Mouse (Mus musculus): ENCODE measurements around the gene Myadml2. TPM values are rescaled to one million over a fixed set of nuclear protein-coding genes. Genes with fewer than 3 reads are reported as not detected.

Gene Myadml2
- polyA plus RNA-seq, 1 experiment: not detected

DNA sequence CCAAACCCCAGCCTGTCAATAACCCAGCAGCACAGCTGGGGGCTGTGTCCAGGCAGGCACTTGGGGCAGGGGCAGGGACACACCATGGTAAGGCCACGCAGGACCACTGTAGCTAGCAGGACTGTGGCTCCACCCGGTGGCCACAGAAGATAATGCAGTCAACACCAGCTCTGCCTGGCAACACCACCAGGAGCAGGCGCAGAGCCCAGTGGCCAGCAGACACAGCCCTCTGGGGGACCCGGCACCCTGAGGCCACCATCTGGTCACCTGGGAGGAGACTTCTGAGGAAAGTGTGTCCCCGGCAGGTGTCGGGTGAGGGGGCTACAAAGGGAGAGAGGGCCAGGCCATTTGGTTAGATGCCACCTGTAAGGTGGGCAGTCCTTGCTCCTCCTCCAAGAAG is 35.2 kb downstream of the Myadml2 start:
- H3ac ChIP-seq (ENCODE audit: control insufficient read depth, insufficient read length, low read depth): no peak overlapping the region
- H3K4me3 ChIP-seq (ENCODE audit: insufficient read depth, poor library complexity, severe bottlenecking): no peak overlapping the region
- peaks cover 28% of the 10 kb centered on the region for H3K79me2 ChIP-seq (ENCODE audit: control insufficient read depth, insufficient read depth)
- peaks cover 18% of the 10 kb centered on the region for H3K79me3 ChIP-seq (ENCODE audit: low read depth)
- TF ChIP-seq CTCF (IDR thresholded peaks at IDR 0.05; ENCODE audit: control insufficient read depth, insufficient read depth, insufficient read length) (peak; percentile 93), USF1 (IDR thresholded peaks at IDR 0.05; ENCODE audit: low read depth) (no peak)
- H3K27me3 ChIP-seq (ENCODE audit: control insufficient read depth, insufficient read depth, insufficient read length): no peaks in the 10 kb centered on the region
- H3K36me3 ChIP-seq (ENCODE audit: control insufficient read depth, insufficient read depth): peaks cover 40% of the 10 kb centered on the region

- TF ChIP-seq CEBPB (IDR thresholded peaks at IDR 0.05; ENCODE audit: low read depth) (no peak), CTCF (IDR thresholded peaks at IDR 0.05; ENCODE audit: control insufficient read depth, insufficient read depth, insufficient read length) (no peak), MYOG (IDR thresholded peaks at IDR 0.05; ENCODE audit: control insufficient read depth, extremely low read depth, insufficient read length) (no peak), FOSL1 (IDR thresholded peaks at IDR 0.05; ENCODE audit: insufficient read depth, low read length, poor library complexity, severe bottlenecking) (no peak), MYOD1 (IDR thresholded peaks at IDR 0.05; ENCODE audit: control insufficient read depth, insufficient read length, low read depth) (no peak), USF1 (IDR thresholded peaks at IDR 0.05; ENCODE audit: low read depth) (no peak), MAX (IDR thresholded peaks at IDR 0.05) (no peak)
- peaks cover 5% of the 10 kb centered on the region for H3K79me3 ChIP-seq (ENCODE audit: low read depth)
- H3K4me3 ChIP-seq (ENCODE audit: insufficient read depth, poor library complexity, severe bottlenecking): no peak overlapping the region
- H3K27me3 ChIP-seq (ENCODE audit: control insufficient read depth, insufficient read depth, insufficient read length): no peaks in the 10 kb centered on the region
- H3ac ChIP-seq (ENCODE audit: control insufficient read depth, insufficient read length, low read depth): no peak overlapping the region
- H3K36me3 ChIP-seq (ENCODE audit: control insufficient read depth, insufficient read depth): peaks cover 45% of the 10 kb centered on the region
- H3K79me2 ChIP-seq (ENCODE audit: control insufficient read depth, insufficient read depth): peaks cover 7% of the 10 kb centered on the region
These were observed 37.4 kb downstream of the Myadml2 start for GRCm38 (mm10) chr11:120610477-120611046.

DNA sequence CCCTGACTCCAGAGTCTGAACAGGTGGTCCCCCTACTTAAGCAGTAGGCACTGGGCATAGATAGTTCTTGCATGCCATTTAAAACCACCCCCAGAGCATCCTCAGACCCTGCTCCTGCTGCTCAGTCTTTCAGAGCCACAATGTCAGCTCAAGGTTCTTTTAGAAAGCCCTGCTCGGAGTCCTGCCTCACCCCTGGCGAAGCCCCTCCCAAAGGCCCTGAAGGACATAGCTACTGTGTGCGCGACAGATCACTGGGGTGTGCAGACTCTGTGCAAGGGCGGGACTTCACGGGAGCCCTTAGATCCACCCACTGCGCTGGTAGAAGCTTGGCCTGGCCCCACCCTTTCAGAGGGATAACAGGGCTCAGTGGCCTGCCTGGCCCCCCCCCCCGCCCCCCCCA is 38.7 kb downstream of the Myadml2 start:
- Histone ChIP-seq H3K4me3 (ENCODE audit: insufficient read depth, poor library complexity, severe bottlenecking) (no peak overlapping the region), H3K27me3 (ENCODE audit: control insufficient read depth, insufficient read depth, insufficient read length) (no peaks in the 10 kb centered on the region), H3K79me3 (ENCODE audit: low read depth) (no peaks in the 10 kb centered on the region), H3ac (ENCODE audit: control insufficient read depth, insufficient read length, low read depth) (no peak overlapping the region), H3K79me2 (ENCODE audit: control insufficient read depth, insufficient read depth) (no peaks in the 10 kb centered on the region), H3K36me3 (ENCODE audit: control insufficient read depth, insufficient read depth) (peaks cover 42% of the 10 kb centered on the region)
- no peak for TF ChIP-seq MYOD1 (IDR thresholded peaks at IDR 0.05; ENCODE audit: control insufficient read depth, insufficient read length, low read depth)
- no peak for TF ChIP-seq USF1 (IDR thresholded peaks at IDR 0.05; ENCODE audit: low read depth)
- no peak for TF ChIP-seq MYOG (IDR thresholded peaks at IDR 0.05; ENCODE audit: control insufficient read depth, extremely low read depth, insufficient read length)
- TF ChIP-seq CTCF (IDR thresholded peaks at IDR 0.05; ENCODE audit: control insufficient read depth, insufficient read depth, insufficient read length): no peak
- TF ChIP-seq MAX (IDR thresholded peaks at IDR 0.05): no peak
- no peak for TF ChIP-seq FOSL1 (IDR thresholded peaks at IDR 0.05; ENCODE audit: insufficient read depth, low read length, poor library complexity, severe bottlenecking)
- TF ChIP-seq CEBPB (IDR thresholded peaks at IDR 0.05; ENCODE audit: low read depth): no peak

DNA sequence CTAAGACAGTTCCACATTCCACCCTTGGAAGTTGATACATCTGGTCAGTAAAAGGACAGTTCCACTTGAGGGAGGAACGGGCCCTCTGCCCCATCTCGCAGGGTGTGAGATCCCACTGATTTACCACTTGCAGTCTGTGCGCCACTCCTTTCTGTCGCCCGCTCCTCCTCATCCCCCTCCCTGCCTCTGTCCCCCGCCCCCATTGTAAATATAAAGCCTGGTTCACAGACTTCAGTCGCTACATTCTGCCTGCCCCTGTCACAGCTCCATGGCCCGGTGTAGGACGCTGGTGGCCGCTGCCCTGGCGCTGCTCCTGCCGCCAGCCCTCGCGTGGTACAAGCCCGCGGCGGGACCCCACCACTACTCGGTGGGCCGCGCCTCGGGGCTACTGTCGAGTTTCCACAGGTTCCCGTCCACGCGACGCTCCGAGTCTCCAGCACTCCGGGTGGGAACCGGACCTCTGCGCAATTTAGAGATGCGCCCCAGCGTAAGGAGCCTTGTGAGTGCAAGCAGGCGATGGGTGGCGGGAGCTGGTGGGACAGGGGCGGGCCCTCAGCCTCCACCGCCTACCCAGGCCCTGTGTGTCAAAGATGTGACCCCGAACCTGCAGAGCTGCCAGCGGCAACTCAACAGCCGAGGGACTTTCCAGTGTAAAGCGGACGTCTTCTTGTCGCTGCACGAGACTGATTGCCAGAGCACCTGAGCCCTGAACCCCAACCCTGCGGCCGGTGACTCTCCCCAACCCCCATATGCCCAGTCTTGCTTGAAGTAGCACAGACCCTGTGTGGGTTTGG is 39.5 kb downstream of the Myadml2 start, which contains the start of gene Npb:
Gene Npb (plus strand): TSS at position 237 of the 794 bp plus-strand sequence.
- no peak for TF ChIP-seq FOSL1 (IDR thresholded peaks at IDR 0.05; ENCODE audit: insufficient read depth, low read length, poor library complexity, severe bottlenecking)
- TF ChIP-seq MYOG (IDR thresholded peaks at IDR 0.05; ENCODE audit: control insufficient read depth, extremely low read depth, insufficient read length): no peak
- TF ChIP-seq CTCF (IDR thresholded peaks at IDR 0.05; ENCODE audit: control insufficient read depth, insufficient read depth, insufficient read length): no peak
- TF ChIP-seq CEBPB (IDR thresholded peaks at IDR 0.05; ENCODE audit: low read depth): no peak
- TF ChIP-seq USF1 (IDR thresholded peaks at IDR 0.05; ENCODE audit: low read depth): no peak
- TF ChIP-seq MYOD1 (IDR thresholded peaks at IDR 0.05; ENCODE audit: control insufficient read depth, insufficient read length, low read depth): no peak
- no peak for TF ChIP-seq MAX (IDR thresholded peaks at IDR 0.05)
- no peak within 1 kb of the TSS for H3K4me3 ChIP-seq (ENCODE audit: insufficient read depth, poor library complexity, severe bottlenecking)
- no peaks in the 10 kb centered on the region for H3K79me2 ChIP-seq (ENCODE audit: control insufficient read depth, insufficient read depth)
- no peaks in the 10 kb centered on the region for H3K27me3 ChIP-seq (ENCODE audit: control insufficient read depth, insufficient read depth, insufficient read length)
- H3ac ChIP-seq (ENCODE audit: control insufficient read depth, insufficient read length, low read depth): no peak within 1 kb of the TSS
- H3K36me3 ChIP-seq (ENCODE audit: control insufficient read depth, insufficient read depth): peaks cover 48% of the 10 kb centered on the region
- H3K79me3 ChIP-seq (ENCODE audit: low read depth): no peaks in the 10 kb centered on the region

DNA sequence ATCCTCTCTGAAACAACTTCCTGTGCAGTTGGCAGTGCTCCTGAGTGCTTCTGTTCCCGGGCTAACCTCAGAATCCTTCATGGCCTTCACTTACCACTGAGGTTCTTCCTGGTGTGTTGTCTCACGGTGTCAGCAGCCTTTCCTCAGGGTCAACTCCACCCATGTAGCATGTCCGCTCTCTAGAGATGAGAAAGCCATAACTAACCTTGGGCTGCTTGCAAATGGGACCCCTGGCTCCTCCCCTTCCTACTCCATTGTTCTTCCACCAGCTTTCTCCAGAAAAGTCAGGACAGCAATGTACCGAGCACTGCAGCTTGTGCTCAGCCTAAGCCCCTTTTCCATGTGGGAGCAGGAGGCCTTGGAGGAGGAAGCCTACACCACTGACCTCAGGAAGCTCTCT is 41.2 kb downstream of the Myadml2 start:
- no peaks in the 10 kb centered on the region for H3K27me3 ChIP-seq (ENCODE audit: control insufficient read depth, insufficient read depth, insufficient read length)
- H3ac ChIP-seq (ENCODE audit: control insufficient read depth, insufficient read length, low read depth): no peak overlapping the region
- H3K79me2 ChIP-seq (ENCODE audit: control insufficient read depth, insufficient read depth): no peaks in the 10 kb centered on the region
- peaks cover 47% of the 10 kb centered on the region for H3K36me3 ChIP-seq (ENCODE audit: control insufficient read depth, insufficient read depth)
- H3K4me3 ChIP-seq (ENCODE audit: insufficient read depth, poor library complexity, severe bottlenecking): no peak overlapping the region
- H3K79me3 ChIP-seq (ENCODE audit: low read depth): no peaks in the 10 kb centered on the region
- TF ChIP-seq USF1 (IDR thresholded peaks at IDR 0.05; ENCODE audit: low read depth): no peak
- TF ChIP-seq MYOG (IDR thresholded peaks at IDR 0.05; ENCODE audit: control insufficient read depth, extremely low read depth, insufficient read length): no peak
- no peak for TF ChIP-seq CTCF (IDR thresholded peaks at IDR 0.05; ENCODE audit: control insufficient read depth, insufficient read depth, insufficient read length)
- TF ChIP-seq CEBPB (IDR thresholded peaks at IDR 0.05; ENCODE audit: low read depth): no peak
- no peak for TF ChIP-seq FOSL1 (IDR thresholded peaks at IDR 0.05; ENCODE audit: insufficient read depth, low read length, poor library complexity, severe bottlenecking)
- TF ChIP-seq MAX (IDR thresholded peaks at IDR 0.05): no peak
- no peak for TF ChIP-seq MYOD1 (IDR thresholded peaks at IDR 0.05; ENCODE audit: control insufficient read depth, insufficient read length, low read depth)
